ENCODE assay signal across 8 mouse cellular contexts in the genomic region with DNA sequence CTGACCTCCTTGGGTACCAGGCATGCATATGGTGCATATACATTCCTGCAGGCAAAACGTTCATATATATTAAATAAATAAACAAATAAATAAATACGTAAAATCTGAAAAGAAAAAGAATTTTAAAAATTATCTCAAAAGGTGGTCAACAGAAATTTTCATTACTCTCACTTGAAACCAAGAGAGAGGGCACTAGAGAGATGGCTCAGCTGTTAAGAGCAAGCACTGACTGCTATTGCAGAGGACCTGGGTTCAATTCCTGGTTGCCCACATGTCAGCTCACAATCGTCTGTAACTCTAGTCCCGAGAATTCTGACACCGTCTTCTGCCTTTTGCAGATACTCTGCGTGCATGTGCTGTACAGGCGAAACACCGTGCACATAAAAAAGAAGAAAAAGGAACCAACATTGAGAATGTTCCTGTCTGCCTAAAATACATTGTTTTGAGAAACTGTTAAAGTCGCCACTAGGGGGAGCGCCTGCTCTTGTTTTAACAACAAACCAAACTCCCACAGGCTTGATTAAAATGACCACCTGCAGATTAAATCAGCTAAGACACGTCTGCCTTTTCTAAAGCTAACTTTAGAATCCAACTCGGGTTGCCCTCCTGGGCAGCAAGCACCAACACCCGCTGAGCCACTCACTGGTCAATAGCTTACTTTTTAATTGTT. TPM values are rescaled to one million over a fixed set of nuclear protein-coding genes. Genes with fewer than 3 reads are reported as not detected.
A peak's percentile ranks its signal among the peaks of the same experiment; 100 is the strongest.
DNase-seq lines count a peak whose midpoint lies in the region; ATAC-seq lines count a peak whose summit lies in the region.

No protein-coding gene starts in this region.

- no peak for ATAC-seq in cerebellum, adult (ENCODE audit: insufficient number of reproducible peaks, low FRiP score, low TSS enrichment)

- DNase-seq in cerebellum, adult 11 months = peak; percentile 79
- peak; percentile 75 for DNase-seq in adrenal gland, adult 8-10 months
- DNase-seq in embryo, embryonic 9.5 days (ENCODE audit: extremely low spot score) = peak; percentile 74
- DNase-seq in heart, postnatal 25 days (ENCODE audit: low spot score) = peak; percentile 58
- peak; percentile 67 to 78 for DNase-seq in left cerebral cortex, adult 8-10 months (ENCODE audit: low spot score in 2 of 2)
- DNase-seq in mesoderm, embryonic 11.5 days (ENCODE audit: low read depth, low spot score) = peak; percentile 88
- peak; percentile 82 to 91 for DNase-seq in spleen, postnatal 36 days (ENCODE audit: low spot score in 2 of 2)

- intact Hi-C loops in heart, postnatal 25 days (cut with DNase I) = loop anchor here (1.0 to 10.0 kb wide), 2 partner anchors 69 to 193 kb away; partner anchors contain the start of gene Scarb2

RNA-seq across cellular contexts. Expression of gene Sdad1, which starts 1.9 kb away (rescaled TPM):
- 10 to 100 TPM; 28.0 to 45.8 (median 35.1) TPM for total RNA-seq in adrenal gland, adult 8-10 months (2022)
- total RNA-seq in heart, postnatal 25 days (2021) = 10 to 100 TPM; 11.2 to 12.3 TPM
- total RNA-seq in left cerebral cortex, adult 8-10 months (2022) = 10 to 100 TPM; 17.4 to 23.6 (median 21.1) TPM

RNA-seq across cellular contexts. Expression of gene Cxcl9, which starts 15.7 kb away (rescaled TPM):
- total RNA-seq in adrenal gland, adult 8-10 months (2022) = 1 to 10 TPM in 2 of 4 experiments, under 1 TPM in 2; 0.65 to 6.8 (median 1.1) TPM
- total RNA-seq in heart, postnatal 25 days (2021) = 1 to 10 TPM; 1.7 to 2.6 TPM
- under 1 TPM in 1 of 4 experiments, not detected in 3; 0.26 TPM for total RNA-seq in left cerebral cortex, adult 8-10 months (2022)

RNA-seq across cellular contexts. Expression of gene Art3, which starts 19.4 kb away (rescaled TPM):
- total RNA-seq in adrenal gland, adult 8-10 months (2022) = 10 to 100 TPM; 38.9 to 87.1 (median 64.7) TPM
- 100 to 1,000 TPM; 689 to 788 TPM for total RNA-seq in heart, postnatal 25 days (2021)
- total RNA-seq in left cerebral cortex, adult 8-10 months (2022) = 1 to 10 TPM; 5.0 to 8.0 (median 6.7) TPM

RNA-seq across cellular contexts. Expression of gene Naaa, which starts 34.2 kb away (rescaled TPM):
- total RNA-seq in adrenal gland, adult 8-10 months (2022) = 10 to 100 TPM; 22.5 to 30.9 (median 26.2) TPM
- 10 to 100 TPM; 12.6 to 12.9 TPM for total RNA-seq in heart, postnatal 25 days (2021)
- total RNA-seq in left cerebral cortex, adult 8-10 months (2022) = 10 to 100 TPM; 38.8 to 42.6 (median 42.1) TPM

RNA-seq across cellular contexts. Expression of gene Cxcl10, which starts 36.5 kb away (rescaled TPM):
- 1 to 10 TPM in 2 of 4 experiments, under 1 TPM in 2; 0.35 to 2.1 (median 1.1) TPM for total RNA-seq in adrenal gland, adult 8-10 months (2022)
- total RNA-seq in heart, postnatal 25 days (2021) = not detected
- 1 to 10 TPM in 2 of 4 experiments, not detected in 2; 1.8 to 2.7 TPM for total RNA-seq in left cerebral cortex, adult 8-10 months (2022)

Comparison
In these comparisons a context has a peak if more than half of its experiments do, and no peak if none do; other contexts are left out.
1. RNA of gene Art3, which starts 19.4 kb away (total RNA-seq): 689 to 788 TPM in heart, postnatal 25 days; 38.9 to 87.1 TPM in adrenal gland, adult 8-10 months and 5.0 to 8.0 TPM in left cerebral cortex, adult 8-10 months; every median in the first group is over 4 times any median in the second.
2. Peak in every context shown above with its lines, with median percentiles within 50 percentile points of each other: DNase-seq.